Mouse (Mus musculus): ENCODE measurements at regions not wholly inside any gene's neighbourhood (a gene's known extent, or its start where the extent isn't known, plus 50 kb on each side); places are given as distances from the start of the nearest gene placed in this dataset.

DNA sequence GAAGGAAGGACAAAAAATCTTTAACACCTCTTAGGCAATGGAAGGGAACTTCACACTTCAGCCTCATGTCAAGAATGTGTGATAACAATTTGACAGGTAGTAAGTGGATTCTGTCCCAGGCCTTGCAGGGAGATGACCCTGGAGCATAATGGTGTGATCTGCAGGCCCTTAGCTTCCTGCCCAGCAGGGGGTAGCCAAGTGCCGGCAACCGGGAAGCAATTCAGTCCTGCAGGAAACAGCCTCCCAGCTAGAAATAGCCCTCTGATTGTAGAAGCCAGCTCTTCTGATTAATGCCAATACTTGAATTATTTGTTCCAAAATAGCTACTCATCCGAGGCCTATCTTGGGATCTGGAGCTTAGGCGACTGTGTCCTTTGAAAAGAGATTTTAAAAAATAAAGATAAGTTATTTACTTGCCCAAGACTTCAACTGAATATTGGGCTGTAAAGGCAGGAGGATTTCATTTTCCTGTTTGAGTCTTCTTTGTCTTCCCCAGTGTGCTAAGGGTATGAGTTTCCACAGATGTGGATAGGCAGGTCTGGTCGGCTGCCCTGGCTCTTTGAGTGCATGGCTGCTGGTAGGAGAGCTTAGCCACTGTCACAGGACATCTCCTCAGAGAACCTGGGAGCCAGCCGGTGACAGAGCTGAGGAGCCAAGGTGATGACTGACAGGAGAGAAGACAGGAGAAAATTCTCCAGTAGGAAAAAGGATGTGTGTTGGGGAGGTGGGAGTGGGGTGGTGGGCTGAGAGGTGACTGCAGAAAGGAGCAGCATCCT, 198.3 kb upstream of the Etaa1 start:
- TF ChIP-seq CTCF (IDR thresholded peaks at IDR 0.05; ENCODE audit: low read depth) (peak; percentile 81), EP300 (IDR thresholded peaks at IDR 0.05; ENCODE audit: low read depth) (no peak)
